Mouse (Mus musculus) adrenal gland, adult 8-10 months (tissue): Measurements from ENCODE around the gene Ctsh. TPM values are rescaled to one million over a fixed set of nuclear protein-coding genes. Genes with fewer than 3 reads are reported as not detected.
"Not testable (repeated sequence)": the region's sequence is repeated elsewhere in the genome, so short reads cannot be mapped to it uniquely, and the experiment has no call there.

Experiments
- DNase-seq: peaks from one replicate; pipeline ENCODE4 v3.0.0; 2022
- total RNA-seq, 4 experiments: library from RNA; stranded (reverse); gene quantifications; 2 replicates each; pipeline ENCODE4 v1.2.4; 2022

Ctsh gene
- total RNA-seq, result 100 to 1,000 TPM; 176 to 258 (median 215) TPM

- DNase-seq, result no peak
Measured at GRCm38 (mm10) chr9:90053852-90054251, at the start of gene Ctsh. TSS of gene Ctsh (plus strand) at chr9:90054152.

DNA sequence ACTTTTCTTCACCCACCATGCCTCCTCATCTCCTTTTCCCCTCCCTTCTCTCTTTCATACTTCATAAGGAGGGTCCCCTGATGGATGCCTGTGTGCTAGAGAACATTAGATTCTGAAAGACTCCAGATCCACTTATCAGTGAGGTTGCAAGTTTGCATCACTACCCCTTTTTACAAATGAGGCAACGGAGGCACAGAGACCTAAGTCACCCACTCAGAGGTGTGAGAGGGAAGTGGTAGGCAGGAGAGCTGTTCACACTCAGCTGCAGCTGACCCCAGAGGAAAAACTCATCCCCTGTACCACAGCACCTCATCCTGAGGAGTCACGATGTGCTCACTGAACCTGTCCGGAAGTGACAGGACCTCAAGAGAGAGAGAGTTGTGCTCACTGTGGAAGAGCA, 47.5 kb upstream of the Ctsh start:
- DNase-seq, result no peak

GRCm38 (mm10) chr9:90007094-90007493, 46.9 kb upstream of the Ctsh start:
- DNase-seq, result no peak

DNA sequence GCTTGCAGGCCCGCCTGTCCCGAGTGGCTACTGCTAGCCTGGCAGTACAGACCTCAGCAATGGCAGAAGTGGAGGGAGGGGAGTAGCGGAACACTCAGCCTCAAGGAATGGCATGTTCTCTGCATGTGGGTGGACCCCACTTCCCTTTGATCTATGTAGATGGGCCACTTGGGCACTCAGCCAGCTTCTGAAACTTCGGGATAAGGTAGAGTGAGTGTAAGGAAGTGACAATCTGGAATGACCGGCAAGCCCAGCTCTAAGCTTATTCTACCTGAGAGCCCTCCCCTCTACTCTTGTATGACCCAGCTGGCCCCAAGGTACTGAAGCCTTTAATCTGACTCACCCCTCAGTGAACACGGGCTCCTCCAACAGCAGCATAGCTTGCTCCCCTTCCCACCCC, 45.8 kb upstream of the Ctsh start:
- DNase-seq, result no peak

DNA sequence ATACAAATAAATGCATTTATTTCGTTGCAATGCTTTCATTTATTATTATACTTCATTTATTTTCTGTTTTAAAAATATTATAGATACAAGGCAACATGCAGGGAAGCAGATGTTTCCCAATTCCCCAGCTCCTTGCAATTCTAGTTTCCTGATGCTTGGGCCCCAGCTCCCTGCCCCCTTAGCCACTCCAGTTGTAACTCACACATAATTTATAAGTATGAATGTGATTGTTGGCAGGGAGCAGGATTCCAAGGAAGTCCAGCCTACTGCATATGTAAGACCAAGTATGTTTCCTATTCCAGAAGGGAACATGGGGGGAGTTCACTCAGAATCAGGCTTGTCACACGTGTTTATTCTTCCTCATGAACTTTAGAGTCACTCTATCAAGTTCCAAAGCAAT, 42.1 kb upstream of the Ctsh start:
- no peak for DNase-seq

DNA sequence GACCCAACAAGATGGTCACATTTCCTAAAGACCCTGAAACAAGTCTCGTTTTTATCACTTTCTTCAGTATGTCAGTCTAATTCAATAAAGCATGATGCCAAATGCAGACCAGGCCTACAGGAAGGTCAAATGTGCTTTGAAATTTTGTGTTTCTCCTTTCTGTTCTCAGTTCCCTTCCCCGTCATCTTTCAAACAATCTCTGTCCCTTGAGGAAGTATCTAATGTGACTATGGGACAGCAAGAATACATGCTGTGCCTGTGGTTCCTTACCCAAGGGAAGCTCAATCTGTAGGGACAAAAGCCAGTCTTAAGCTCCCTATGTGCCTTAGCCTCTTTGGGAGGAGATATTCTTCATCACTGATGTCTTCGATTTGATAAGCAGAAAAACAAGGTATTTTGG, 39.3 kb upstream of the Ctsh start:
- no peak for DNase-seq

DNA sequence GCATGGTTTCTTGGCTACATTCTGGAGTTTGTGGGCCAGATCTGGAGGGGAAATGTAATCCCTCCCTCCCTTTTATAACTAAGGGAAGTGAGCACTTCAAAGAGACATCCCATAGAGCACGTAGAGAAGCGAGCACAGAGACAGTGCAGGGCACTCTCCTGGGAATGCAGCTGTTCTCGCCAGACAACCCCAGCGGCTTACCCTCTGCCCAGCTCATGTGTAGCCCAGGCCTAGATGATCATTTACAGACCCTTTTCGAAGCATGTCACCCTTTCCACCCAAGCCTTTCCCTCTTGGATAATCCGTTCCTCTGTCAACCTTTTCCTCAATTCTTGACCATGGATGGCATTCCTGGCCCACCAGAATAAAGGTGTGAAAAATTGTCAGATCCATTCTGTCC, 37.7 kb upstream of the Ctsh start:
- no peak for DNase-seq

- no peak for DNase-seq
Measured at GRCm38 (mm10) chr9:90020866-90021265, 33.1 kb upstream of the Ctsh start.

DNA sequence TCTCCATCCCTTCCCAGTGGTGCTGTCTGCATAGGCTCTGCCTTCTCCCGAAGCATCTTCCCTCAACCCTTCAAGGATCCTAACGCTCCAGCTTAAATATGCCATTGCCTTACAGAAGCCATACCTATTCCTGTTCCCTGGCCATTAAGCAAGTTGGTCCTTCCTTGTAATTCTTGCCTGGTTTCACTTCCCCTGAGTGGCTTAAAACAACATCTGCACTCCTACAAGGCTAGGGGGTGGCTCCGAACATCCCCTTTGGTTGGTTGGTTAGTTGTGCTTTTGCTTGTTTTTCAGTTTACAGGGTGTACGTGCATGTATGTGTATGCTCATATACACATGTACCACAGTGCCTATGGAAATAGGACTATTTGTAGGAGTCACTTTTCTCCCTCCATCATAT, 32.5 kb upstream of the Ctsh start:
- DNase-seq, result no peak

- no peak for DNase-seq
Measured at GRCm38 (mm10) chr9:90027709-90028108, 26.2 kb upstream of the Ctsh start.

DNA sequence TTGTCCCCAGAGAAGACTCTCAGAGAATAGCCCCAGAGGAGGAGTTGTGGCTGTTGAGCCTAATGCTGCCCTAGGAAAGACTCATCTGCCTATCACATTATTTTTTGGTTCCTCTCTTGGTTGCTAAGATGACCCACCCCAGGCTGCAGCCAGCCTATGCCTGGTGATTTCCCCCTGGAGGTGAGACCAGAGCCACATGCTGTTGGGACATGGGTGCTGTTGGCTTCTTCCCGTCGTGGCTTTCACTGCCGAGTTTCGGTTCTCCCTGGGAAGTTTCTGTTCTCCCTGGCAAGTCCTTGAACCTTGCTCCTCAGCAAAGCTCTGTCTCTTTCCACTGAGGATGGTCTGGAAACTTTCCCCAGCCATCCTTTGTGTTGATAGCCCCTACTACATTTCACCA, 20.0 kb upstream of the Ctsh start:
- DNase-seq, result peak; percentile 18

- DNase-seq, result no peak
Measured at GRCm38 (mm10) chr9:90035168-90035567, 18.8 kb upstream of the Ctsh start.

- no peak for DNase-seq
Measured at GRCm38 (mm10) chr9:90035794-90036193, 18.2 kb upstream of the Ctsh start.

DNA sequence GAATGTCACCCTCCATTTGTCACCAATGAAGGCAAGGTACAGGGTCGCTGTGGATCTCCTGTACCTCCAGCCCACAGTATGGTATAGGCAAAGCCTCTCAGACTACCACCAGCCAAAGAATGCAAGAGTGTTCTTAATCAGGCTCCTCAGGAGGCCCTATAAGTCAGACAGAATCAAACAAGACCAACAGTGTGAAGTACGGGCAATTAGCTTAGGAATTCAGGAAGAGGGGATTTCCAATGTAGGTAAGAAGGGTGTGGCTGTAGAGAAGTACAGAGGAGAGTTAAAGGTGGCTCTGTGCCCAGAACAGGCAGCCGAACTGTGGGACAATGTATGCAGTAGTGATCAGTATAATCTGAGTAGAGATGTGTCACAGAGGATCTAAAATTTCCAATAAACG, 17.6 kb upstream of the Ctsh start:
- DNase-seq, result no peak

GRCm38 (mm10) chr9:90038535-90038934, 15.4 kb upstream of the Ctsh start:
- DNase-seq, result no peak

- no peak for DNase-seq
Measured at GRCm38 (mm10) chr9:90040916-90041315, 13.0 kb upstream of the Ctsh start.

- DNase-seq, result no peak
Measured at GRCm38 (mm10) chr9:90041556-90041955, 12.4 kb upstream of the Ctsh start.

DNA sequence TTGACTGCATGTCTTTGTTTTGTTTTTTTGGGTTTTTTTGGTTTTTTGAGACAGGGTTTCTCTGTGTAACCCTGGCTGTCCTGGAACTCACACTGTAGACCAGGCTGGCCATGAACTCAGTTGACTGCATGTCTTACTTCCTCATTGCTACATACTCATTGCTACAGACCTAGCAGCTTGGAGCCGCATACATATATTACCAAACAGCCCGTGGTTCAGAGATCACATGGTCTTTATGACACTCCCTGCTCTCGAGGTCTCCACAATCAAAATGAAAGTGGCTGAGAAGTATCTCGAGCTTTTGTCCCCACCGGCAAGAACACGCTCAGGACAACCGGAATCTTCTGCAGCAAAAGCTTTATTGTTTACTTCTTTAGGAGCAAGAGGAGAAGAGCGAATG, 11.0 kb upstream of the Ctsh start:
- not testable (repeated sequence) for DNase-seq

- no peak for DNase-seq
Measured at GRCm38 (mm10) chr9:90045191-90045590, 8.8 kb upstream of the Ctsh start.

GRCm38 (mm10) chr9:90047937-90048627, 5.9 kb upstream of the Ctsh start:
- DNase-seq, result no peak

- DNase-seq, result peak; percentile 79
Measured at GRCm38 (mm10) chr9:90054371-90055145, 606 bp downstream of the Ctsh start.

- no peak for DNase-seq
Measured at GRCm38 (mm10) chr9:90055409-90055808, 1.5 kb downstream of the Ctsh start.

- DNase-seq, result no peak
Measured at GRCm38 (mm10) chr9:90055911-90056310, 2.0 kb downstream of the Ctsh start.

- no peak for DNase-seq
Measured at GRCm38 (mm10) chr9:90056716-90057115, 2.8 kb downstream of the Ctsh start.
